Mouse (Mus musculus): ENCODE data around the gene Etv1. TPM values are rescaled to one million over a fixed set of nuclear protein-coding genes. Genes with fewer than 3 reads are reported as not detected.

The Etv1 gene
- polyA plus RNA-seq, 2 experiments: 10.6 to 22.1 TPM

GRCm38 (mm10) chr12:38814010-38814786, 35.0 kb downstream of the Etv1 start:
- TF ChIP-seq POLR2A (IDR thresholded peaks at IDR 0.05; ENCODE audit: borderline replicate concordance, extremely low read depth, insufficient read depth, insufficient read length): no peak
- 61% methylated on average over 6 of the region's 6 CpGs for WGBS
- ATAC-seq (ENCODE audit: low FRiP score, low read depth): no peak

GRCm38 (mm10) chr12:38816235-38816634, 37.1 kb downstream of the Etv1 start:
- 0 out of 2 replicates have a peak, but pooled peaks cover 2% of the 10 kb centered on the region for H3K4me1 ChIP-seq (ENCODE audit: control insufficient read depth, insufficient read depth, low read length)
- no peaks in the 10 kb centered on the region for H3K36me3 ChIP-seq (ENCODE audit: control insufficient read depth, insufficient read depth, low read length)
- no peak overlapping the region for H3K27ac ChIP-seq (replicated peaks; ENCODE audit: low read depth, low read length)
- H3K9me3 ChIP-seq (ENCODE audit: control insufficient read depth, low read length): no peaks in the 10 kb centered on the region
- ATAC-seq (ENCODE audit: low FRiP score, low read depth) (no peak), DNase-seq (ENCODE audit: low spot score) (no peak)
- no peak overlapping the region for H3K9ac ChIP-seq (ENCODE audit: low read depth, low read length, severe bottlenecking)
- no peak overlapping the region for H3K4me3 ChIP-seq (replicated peaks; ENCODE audit: low read length)
- WGBS: 34% methylated on average over 3 of the region's 3 CpGs
- no peak overlapping the region for H3K4me2 ChIP-seq (replicated peaks; ENCODE audit: low read depth, low read length, severe bottlenecking)
- no peaks in the 10 kb centered on the region for H3K27me3 ChIP-seq (ENCODE audit: control insufficient read depth, insufficient read depth, low read length)
- TF ChIP-seq POLR2A (IDR thresholded peaks at IDR 0.05; ENCODE audit: borderline replicate concordance, extremely low read depth, insufficient read depth, insufficient read length): no peak

More at GRCm38 (mm10) chr12:38814010-38814786, 35.0 kb downstream of the Etv1 start:
- H3K27ac ChIP-seq (replicated peaks; ENCODE audit: low read depth, low read length): no peak overlapping the region
- 0 out of 2 replicates have a peak, but pooled peaks cover 2% of the 10 kb centered on the region for H3K4me1 ChIP-seq (ENCODE audit: control insufficient read depth, insufficient read depth, low read length)
- H3K4me3 ChIP-seq (replicated peaks; ENCODE audit: low read length): no peak overlapping the region
- H3K9me3 ChIP-seq (ENCODE audit: control insufficient read depth, low read length): no peaks in the 10 kb centered on the region
- no peak overlapping the region for H3K9ac ChIP-seq (ENCODE audit: low read depth, low read length, severe bottlenecking)
- H3K27me3 ChIP-seq (ENCODE audit: control insufficient read depth, insufficient read depth, low read length): no peaks in the 10 kb centered on the region
- no peaks in the 10 kb centered on the region for H3K36me3 ChIP-seq (ENCODE audit: control insufficient read depth, insufficient read depth, low read length)
- no peak for DNase-seq (ENCODE audit: low spot score)
- no peak overlapping the region for H3K4me2 ChIP-seq (replicated peaks; ENCODE audit: low read depth, low read length, severe bottlenecking)

- Histone ChIP-seq H3K9me3 (ENCODE audit: control insufficient read depth, low read length) (no peaks in the 10 kb centered on the region), H3K4me2 (replicated peaks; ENCODE audit: low read depth, low read length, severe bottlenecking) (no peak overlapping the region), H3K4me3 (replicated peaks; ENCODE audit: low read length) (no peak overlapping the region), H3K9ac (ENCODE audit: low read depth, low read length, severe bottlenecking) (no peak overlapping the region), H3K36me3 (ENCODE audit: control insufficient read depth, insufficient read depth, low read length) (no peaks in the 10 kb centered on the region), H3K27me3 (ENCODE audit: control insufficient read depth, insufficient read depth, low read length) (no peaks in the 10 kb centered on the region), H3K4me1 (ENCODE audit: control insufficient read depth, insufficient read depth, low read length) (0 out of 2 replicates have a peak, but pooled peaks cover 2% of the 10 kb centered on the region), H3K27ac (replicated peaks; ENCODE audit: low read depth, low read length) (no peak overlapping the region)
- TF ChIP-seq POLR2A (IDR thresholded peaks at IDR 0.05; ENCODE audit: borderline replicate concordance, extremely low read depth, insufficient read depth, insufficient read length): no peak
- DNase-seq (ENCODE audit: low spot score) (no peak), ATAC-seq (ENCODE audit: low FRiP score, low read depth) (no peak)
- 80% methylated on average over 2 of the region's 2 CpGs for WGBS
Measured at GRCm38 (mm10) chr12:38818320-38818719, 39.1 kb downstream of the Etv1 start.

- H3K27me3 ChIP-seq (ENCODE audit: control insufficient read depth, insufficient read depth, low read length): no peaks in the 10 kb centered on the region
- no peaks in the 10 kb centered on the region for H3K9me3 ChIP-seq (ENCODE audit: control insufficient read depth, low read length)
- no peak overlapping the region for H3K27ac ChIP-seq (replicated peaks; ENCODE audit: low read depth, low read length)
- 66% methylated on average over 4 of the region's 4 CpGs for WGBS
- DNase-seq (ENCODE audit: low spot score) (no peak), ATAC-seq (ENCODE audit: low FRiP score, low read depth) (no peak)
- no peak overlapping the region for H3K4me2 ChIP-seq (replicated peaks; ENCODE audit: low read depth, low read length, severe bottlenecking)
- H3K36me3 ChIP-seq (ENCODE audit: control insufficient read depth, insufficient read depth, low read length): no peaks in the 10 kb centered on the region
- H3K4me1 ChIP-seq (ENCODE audit: control insufficient read depth, insufficient read depth, low read length): 0 out of 2 replicates have a peak, but pooled peaks cover 2% of the 10 kb centered on the region
- no peak overlapping the region for H3K4me3 ChIP-seq (replicated peaks; ENCODE audit: low read length)
- TF ChIP-seq POLR2A (IDR thresholded peaks at IDR 0.05; ENCODE audit: borderline replicate concordance, extremely low read depth, insufficient read depth, insufficient read length): no peak
- no peak overlapping the region for H3K9ac ChIP-seq (ENCODE audit: low read depth, low read length, severe bottlenecking)
Measured at GRCm38 (mm10) chr12:38820642-38821041, 41.5 kb downstream of the Etv1 start.

- H3K4me1 ChIP-seq (ENCODE audit: control insufficient read depth, insufficient read depth, low read length): no peaks in the 10 kb centered on the region
- H3K4me2 ChIP-seq (replicated peaks; ENCODE audit: low read depth, low read length, severe bottlenecking): no peak overlapping the region
- no peak overlapping the region for H3K9ac ChIP-seq (ENCODE audit: low read depth, low read length, severe bottlenecking)
- WGBS: 86% methylated on average over 10 of the region's 10 CpGs
- H3K27ac ChIP-seq (replicated peaks; ENCODE audit: low read depth, low read length): no peak overlapping the region
- ATAC-seq (ENCODE audit: low FRiP score, low read depth): no peak
- DNase-seq (ENCODE audit: low spot score): no peak
- H3K9me3 ChIP-seq (ENCODE audit: control insufficient read depth, low read length): no peaks in the 10 kb centered on the region
- no peak overlapping the region for H3K4me3 ChIP-seq (replicated peaks; ENCODE audit: low read length)
- no peak for TF ChIP-seq POLR2A (IDR thresholded peaks at IDR 0.05; ENCODE audit: borderline replicate concordance, extremely low read depth, insufficient read depth, insufficient read length)
- H3K27me3 ChIP-seq (ENCODE audit: control insufficient read depth, insufficient read depth, low read length): no peaks in the 10 kb centered on the region
- no peaks in the 10 kb centered on the region for H3K36me3 ChIP-seq (ENCODE audit: control insufficient read depth, insufficient read depth, low read length)
Measured at GRCm38 (mm10) chr12:38824405-38824804, 45.2 kb downstream of the Etv1 start.

Measured in limb, embryonic 14.5 days (tissue).